Mouse (Mus musculus) CH12.LX (cell line): Measurements from ENCODE around the gene Brpf1. TPM values are rescaled to one million over a fixed set of nuclear protein-coding genes. Genes with fewer than 3 reads are reported as not detected.

Experiments used
- DNase-seq: peaks from one replicate; pipeline ENCODE4 v3.0.0-alpha.2; 2013; ENCODE audit errors: extremely low read depth
- H3K27ac ChIP-seq: 2 replicates; pipeline ENCODE4 v1.5.1; 2012; ENCODE audit warnings: low read depth, mild to moderate bottlenecking, control low read depth, moderate library complexity; ENCODE audit not compliant: insufficient read depth
- H3K27me3 ChIP-seq: replicated peaks from 2 replicates; pipeline ENCODE3; 2012; ENCODE audit warnings: inconsistent platforms
- H3K36me3 ChIP-seq, 2 experiments: replicated peaks in 1 of 2; 2 replicates each; pipeline versions ENCODE3 to v1.6.1; 2012; ENCODE audit warnings: inconsistent platforms in 1 of 2, low read length in 1 of 2, mild to moderate bottlenecking in 1 of 2, mixed read lengths in 1 of 2, moderate library complexity in 1 of 2; ENCODE audit not compliant: control insufficient read depth in 1 of 2, insufficient read depth in 1 of 2
- H3K4me1 ChIP-seq, 2 experiments: 2 replicates each; pipeline ENCODE4 v1.6.1; 2012; ENCODE audit warnings: inconsistent platforms in 1 of 2, moderate library complexity in 1 of 2; ENCODE audit not compliant: insufficient read depth in 2 of 2, control insufficient read depth in 1 of 2
- H3K4me2 ChIP-seq: 2 replicates; pipeline ENCODE4 v1.6.1; 2012; ENCODE audit warnings: low read depth, mild to moderate bottlenecking, control low read depth; ENCODE audit not compliant: poor library complexity, insufficient read depth, severe bottlenecking
- H3K4me3 ChIP-seq, 3 experiments: fragments of 150-350 bp in 1 of 3; sonication (generic) in 1 of 3; replicated peaks in 1 of 3; 2 replicates each; pipeline versions ENCODE3 to v1.5.1; 2011 to 2012; ENCODE audit warnings: low read depth in 2 of 3, low read length in 2 of 3, mild to moderate bottlenecking in 2 of 3, moderate library complexity in 2 of 3, control low read depth in 1 of 3, improper control_type of control experiment in 1 of 3, inconsistent platforms in 1 of 3, mixed read lengths in 1 of 3; ENCODE audit not compliant: poor library complexity in 1 of 3
- H3K79me2 ChIP-seq: replicated peaks from 2 replicates; pipeline ENCODE4 v1.6.1; 2012; ENCODE audit warnings: mild to moderate bottlenecking, moderate library complexity; ENCODE audit not compliant: control insufficient read depth, poor library complexity, insufficient read depth, severe bottlenecking; ENCODE audit errors: extremely low read depth
- H3K9ac ChIP-seq: 2 replicates; pipeline ENCODE4 v1.6.1; 2012; ENCODE audit warnings: low read depth, mild to moderate bottlenecking, control low read depth, moderate library complexity; ENCODE audit not compliant: insufficient read depth
- H3K9me3 ChIP-seq: replicated peaks from 2 replicates; pipeline ENCODE3; 2012; ENCODE audit warnings: low read length, inconsistent platforms, mixed read lengths
- E2F4 ChIP-seq: IDR thresholded peaks from 2 replicates; pipeline ENCODE4 v1.6.1; 2011; ENCODE audit warnings: low read depth, low read length, improper control_type of control experiment; ENCODE audit not compliant: insufficient replicate concordance
- ELF1 ChIP-seq: IDR thresholded peaks from 2 replicates; pipeline ENCODE4 v1.6.1; 2014; ENCODE audit warnings: low read depth, mild to moderate bottlenecking, inconsistent platforms, low read length, improper control_type of control experiment
- EP300 ChIP-seq: IDR thresholded peaks from 2 replicates; pipeline ENCODE4 v1.6.1; 2011; ENCODE audit warnings: low read length, improper control_type of control experiment
- ETS1 ChIP-seq: conservative IDR thresholded peaks from 2 replicates; pipeline ENCODE4 v1.6.1; 2012; ENCODE audit warnings: low read depth, mild to moderate bottlenecking, inconsistent platforms, low read length, improper control_type of control experiment, moderate library complexity
- HCFC1 ChIP-seq: IDR thresholded peaks from 2 replicates; pipeline ENCODE4 v1.6.1; 2012; ENCODE audit warnings: low read depth, mild to moderate bottlenecking, inconsistent platforms, low read length, improper control_type of control experiment
- IRF4 ChIP-seq: IDR thresholded peaks from 2 replicates; pipeline ENCODE4 v1.6.1; 2014; ENCODE audit warnings: low read depth, mild to moderate bottlenecking, inconsistent platforms, low read length, improper control_type of control experiment
- JUN ChIP-seq: IDR thresholded peaks from 2 replicates; pipeline ENCODE4 v1.6.1; 2011; ENCODE audit warnings: low read depth, mild to moderate bottlenecking, low read length, improper control_type of control experiment, moderate library complexity; ENCODE audit not compliant: insufficient read depth
- MEF2A ChIP-seq: IDR thresholded peaks from 2 replicates; pipeline ENCODE4 v1.6.1; 2014; ENCODE audit warnings: low read depth, mild to moderate bottlenecking, inconsistent platforms, low read length, improper control_type of control experiment, borderline replicate concordance
- NRF1 ChIP-seq: IDR thresholded peaks from 2 replicates; pipeline ENCODE4 v1.6.1; 2014; ENCODE audit warnings: low read depth, mild to moderate bottlenecking, inconsistent platforms, low read length, improper control_type of control experiment, moderate library complexity
- POLR2A ChIP-seq: IDR thresholded peaks from 2 replicates; pipeline ENCODE4 v1.6.1; 2011; ENCODE audit warnings: low read depth, mild to moderate bottlenecking, improper control_type of control experiment, low read length
- RAD21 ChIP-seq: IDR thresholded peaks from 2 replicates; pipeline ENCODE4 v1.6.1; 2011; ENCODE audit warnings: low read depth, mild to moderate bottlenecking, low read length, improper control_type of control experiment, moderate library complexity
- RCOR1 ChIP-seq: conservative IDR thresholded peaks from 2 replicates; pipeline ENCODE4 v1.6.1; 2012; ENCODE audit warnings: low read depth, mild to moderate bottlenecking, inconsistent platforms, low read length, improper control_type of control experiment
- SIN3A ChIP-seq: IDR thresholded peaks from 2 replicates; pipeline ENCODE4 v1.6.1; 2012; ENCODE audit warnings: low read length, improper control_type of control experiment, inconsistent platforms
- SMC3 ChIP-seq: IDR thresholded peaks from 2 replicates; pipeline ENCODE4 v1.6.1; 2011; ENCODE audit warnings: low read depth, low read length, improper control_type of control experiment
- TBP ChIP-seq: conservative IDR thresholded peaks from 2 replicates; pipeline ENCODE4 v1.6.1; 2011; ENCODE audit warnings: low read depth, low read length, improper control_type of control experiment
- USF1 ChIP-seq: IDR thresholded peaks from 2 replicates; pipeline ENCODE4 v1.6.1; 2014; ENCODE audit warnings: low read depth, mild to moderate bottlenecking, inconsistent platforms, low read length, improper control_type of control experiment
- ZMIZ1 ChIP-seq: IDR thresholded peaks from 2 replicates; pipeline ENCODE4 v1.6.1; 2012; ENCODE audit warnings: low read depth, mild to moderate bottlenecking, inconsistent platforms, low read length, improper control_type of control experiment
- dilution Hi-C: fragments of 300-500 bp; cut with MboI; formaldehyde crosslinking; loops from 2 replicates; pipeline ENCODE4 v1.14.3; 2020; ENCODE audit warnings: low sequenced_read_pairs; ENCODE audit not compliant: extremely low pct_unique_long_range_greater_than_20kb, extremely low pct_ligation_motif_present
- in situ Hi-C: fragments of 300-500 bp; cut with MboI; formaldehyde crosslinking; loops from 3 replicates; pipeline ENCODE4 v1.14.3; 2019; ENCODE audit warnings: low sequenced_read_pairs, low pct_ligation_motif_present, low pct_unique_long_range_greater_than_20kb, mixed read lengths
- polyA plus RNA-seq: library from polyadenylated mRNA; unstranded; fragments of >175 nt; gene quantifications from 2 replicates; pipeline ENCODE4 v1.2.1, GENCODE M21; 2012; ENCODE audit warnings: low read depth; ENCODE audit not compliant: insufficient read length
- total RNA-seq, 2 experiments: library from RNA; depleted of rRNA; stranded (reverse); fragments of 300-350 nt in 1 of 2; fragments of >200 nt in 1 of 2; gene quantifications; 2 replicates each; pipeline ENCODE4 v1.2.3; 2012 to 2014

The Brpf1 gene
- total and polyA plus RNA-seq, 3 experiments, result 13.7 to 28.1 (median 24.5) TPM

GRCm38 (mm10) chr6:113326533-113327315 lies 19.8 kb downstream of the Brpf1 start, which contains the start of gene Ogg1 (continued):
- peak; percentile 79; the same call in 1 of the 2 replicates for TF ChIP-seq TBP
- TF ChIP-seq, all 38 proteins: peak for 18

DNA sequence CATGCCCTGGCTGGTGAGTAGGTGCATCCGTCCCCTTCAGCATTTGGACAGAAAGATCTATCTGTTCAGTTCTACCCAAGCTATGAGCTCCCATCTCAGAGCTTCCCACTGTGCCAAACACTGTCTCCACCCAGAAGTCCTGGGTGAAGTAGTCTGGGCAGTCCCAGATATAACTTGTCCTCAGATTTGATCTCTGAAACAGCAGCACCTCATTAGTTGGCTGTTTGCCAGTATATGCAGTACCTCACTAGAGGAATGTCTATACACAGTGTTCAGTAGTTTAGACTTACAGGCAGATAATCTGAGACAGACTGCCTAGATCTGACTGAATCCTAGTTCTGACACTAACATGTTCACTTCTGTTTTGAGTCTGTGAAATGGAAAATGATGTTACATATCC lies 22.5 kb downstream of the Brpf1 start:
- no peaks in the 10 kb centered on the region for H3K79me2 ChIP-seq
- no peaks in the 10 kb centered on the region for H3K9me3 ChIP-seq
- in situ Hi-C loops (no loop called here), dilution Hi-C loops (no loop called here)
- H3K9ac ChIP-seq, result no peak overlapping the region
- peaks cover 43 to 60% of the 10 kb centered on the region in 2 experiments for H3K36me3 ChIP-seq
- no peak overlapping the region for H3K4me3 ChIP-seq
- no peak overlapping the region for H3K4me2 ChIP-seq
- no peak for TF ChIP-seq USF1
- no peak for TF ChIP-seq EP300
- TF ChIP-seq RCOR1, result no peak
- no peak for TF ChIP-seq E2F4
- no peak for TF ChIP-seq ZMIZ1
- no peak for TF ChIP-seq NRF1
- no peak for TF ChIP-seq POLR2A
- no peak for TF ChIP-seq MEF2A
- no peak for TF ChIP-seq ELF1
- no peak for TF ChIP-seq SMC3
- no peak for TF ChIP-seq ETS1
- TF ChIP-seq IRF4, result no peak
- no peak for TF ChIP-seq JUN
- peaks cover 12 to 39% of the 10 kb centered on the region in 2 experiments for H3K4me1 ChIP-seq
- no peaks in the 10 kb centered on the region for H3K27me3 ChIP-seq
- no peak overlapping the region for H3K27ac ChIP-seq
- DNase-seq, result no peak

- no peaks in the 10 kb centered on the region for H3K79me2 ChIP-seq
- H3K36me3 ChIP-seq, result peaks cover 54 to 60% of the 10 kb centered on the region in 2 experiments
- no peaks in the 10 kb centered on the region for H3K27me3 ChIP-seq
- H3K4me2 ChIP-seq, result peak overlapping the region; percentile 55
- H3K4me3 ChIP-seq, result peak overlapping the region; percentile 8 to 39 (median 24)
- no peak for TF ChIP-seq RAD21
- 0 out of 2 replicates have a peak, but pooled peaks have one; percentile 38 for TF ChIP-seq SIN3A
- peak; percentile 65 for TF ChIP-seq POLR2A
- TF ChIP-seq JUN, result no peak
- TF ChIP-seq HCFC1, result peak; percentile 22; the same call in 1 of the 2 replicates
- peak; percentile 71 for TF ChIP-seq TBP
- TF ChIP-seq ELF1, result peak; percentile 48
- TF ChIP-seq MEF2A, result no peak
- TF ChIP-seq ZMIZ1, result peak; percentile 48; the same call in 1 of the 2 replicates
- TF ChIP-seq, all 38 proteins: peak for 6
- Histone ChIP-seq H3K4me1 (peaks cover 10 to 35% of the 10 kb centered on the region in 2 experiments), H3K9ac (no peak overlapping the region), H3K9me3 (no peaks in the 10 kb centered on the region), H3K27ac (no peak overlapping the region)
- dilution Hi-C loops (no loop called here), in situ Hi-C loops (no loop called here)
- DNase-seq, result peak; percentile 78
These were observed 23.6 kb downstream of the Brpf1 start for GRCm38 (mm10) chr6:113330547-113330946.
